Mouse (Mus musculus) embryonic facial prominence, embryonic 11.5 days (tissue): ENCODE measurements around the gene 4931440F15Rik. TPM values are rescaled to one million over a fixed set of nuclear protein-coding genes. Genes with fewer than 3 reads are reported as not detected.

ENCODE experiments used
- ATAC-seq: fragments of 200-750 bp; cut with Nextera tagmentation; replicated peaks from 2 replicates; pipeline ENCODE4 v1.8.0; 2017; ENCODE audit warnings: low read depth; ENCODE audit not compliant: insufficient number of reproducible peaks, low FRiP score, low TSS enrichment
- DNase-seq: peaks from one replicate; pipeline ENCODE4 v3.0.0-alpha.2; 2015; ENCODE audit warnings: low spot score
- H3K27ac ChIP-seq: fragments of 300-500 bp; sonication (generic); replicated peaks from 2 replicates; pipeline ENCODE4 v1.5.1; 2014; ENCODE audit warnings: mild to moderate bottlenecking, low read depth, low read length, control low read depth
- H3K27me3 ChIP-seq: fragments of 300-500 bp; sonication (generic); 2 replicates; pipeline ENCODE4 v1.6.1; 2014; ENCODE audit warnings: mild to moderate bottlenecking, low read length, moderate library complexity, mixed read lengths; ENCODE audit not compliant: control insufficient read depth, insufficient read depth
- H3K36me3 ChIP-seq: fragments of 300-500 bp; sonication (generic); replicated peaks from 2 replicates; pipeline ENCODE4 v1.6.1; 2014; ENCODE audit warnings: low read depth, mild to moderate bottlenecking, low read length, moderate library complexity, mixed read lengths; ENCODE audit not compliant: control insufficient read depth, insufficient read depth
- H3K4me1 ChIP-seq: fragments of 300-500 bp; sonication (generic); 2 replicates; pipeline ENCODE4 v1.6.1; 2014; ENCODE audit warnings: low read length, mixed read lengths; ENCODE audit not compliant: control insufficient read depth, insufficient read depth
- H3K4me2 ChIP-seq: fragments of 300-500 bp; sonication (generic); 2 replicates; pipeline ENCODE4 v1.6.1; 2014; ENCODE audit warnings: low read depth, mild to moderate bottlenecking, control low read depth, low read length, moderate library complexity
- H3K4me3 ChIP-seq: fragments of 300-500 bp; sonication (generic); 2 replicates; pipeline ENCODE4 v1.5.1; 2014; ENCODE audit warnings: low read depth, low read length, control low read depth
- H3K9ac ChIP-seq: fragments of 300-500 bp; sonication (generic); replicated peaks from 2 replicates; pipeline ENCODE4 v1.6.1; 2014; ENCODE audit warnings: mild to moderate bottlenecking, control low read depth, low read length
- H3K9me3 ChIP-seq: fragments of 300-500 bp; sonication (generic); replicated peaks from 2 replicates; pipeline ENCODE4 v1.6.1; 2016; ENCODE audit warnings: mild to moderate bottlenecking, low read length, inconsistent platforms, mixed read lengths; ENCODE audit not compliant: control insufficient read depth
- WGBS: fragments of 180-500 bp; shearing (Covaris S2); extraction: QIAGEN DNeasy Blood & Tissue Kit; methylation state at CpG from one replicate; pipeline ENCODE4 v1.1.7; 2014; 5-methylcytosine and 5-hydroxymethylcytosine counted together
- polyA plus RNA-seq: library from polyadenylated mRNA; unstranded; fragments of >200 nt; fragmentation: Nextera tagmentation; extraction: Ambion mirVana; gene quantifications from 2 replicates; pipeline ENCODE4 v1.2.1, GENCODE M21; 2014

The 4931440F15Rik gene
- polyA plus RNA-seq, 1 experiment from 2014 or later, result 0.06 TPM

DNA sequence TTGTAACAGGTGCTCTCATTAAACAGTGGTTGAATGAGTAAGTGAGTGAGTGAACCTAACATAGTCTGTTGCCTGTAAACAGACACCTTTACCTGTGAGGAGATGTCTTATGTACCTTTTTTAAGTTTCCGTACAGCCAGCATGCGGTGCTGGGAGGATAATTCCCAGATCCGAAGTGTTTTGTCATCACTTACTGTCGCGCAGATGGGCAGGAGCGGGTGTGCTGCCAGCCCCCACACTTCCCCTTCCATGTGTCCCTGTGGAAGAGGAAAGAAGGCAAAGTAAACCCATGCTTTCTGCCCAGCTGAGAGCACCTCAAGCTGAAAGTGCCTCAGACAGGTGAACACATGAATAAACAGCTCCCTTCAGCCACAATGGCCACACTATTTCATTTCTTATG lies 30.4 kb downstream of the 4931440F15Rik start:
- DNase-seq, result no peak
- Histone ChIP-seq H3K27ac (no peak overlapping the region), H3K9me3 (no peaks in the 10 kb centered on the region), H3K36me3 (no peaks in the 10 kb centered on the region), H3K4me2 (no peak overlapping the region), H3K4me1 (no peaks in the 10 kb centered on the region), H3K9ac (no peak overlapping the region), H3K4me3 (no peak overlapping the region), H3K27me3 (no peaks in the 10 kb centered on the region)
- no peak for ATAC-seq
- WGBS, result 94% methylated on average over 6 of the region's 6 CpGs

DNA sequence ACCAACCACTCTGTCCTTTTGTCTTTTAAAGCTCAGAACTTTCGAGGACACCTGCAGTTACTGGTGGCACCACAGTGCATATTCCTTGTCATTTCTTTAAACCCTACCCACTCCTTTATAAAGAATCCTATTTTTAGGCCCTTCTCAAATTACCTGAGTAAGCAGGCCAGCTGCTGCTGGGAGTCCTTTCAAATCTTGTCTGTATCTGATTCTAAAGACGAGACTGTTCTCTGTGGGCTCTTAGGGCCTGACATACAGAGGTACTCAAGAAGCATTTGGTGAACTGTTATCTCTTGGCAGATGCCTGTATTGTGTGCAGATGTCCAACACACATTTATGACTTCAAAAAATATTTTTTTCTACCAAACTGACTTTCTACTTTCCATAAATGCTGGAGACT lies 31.0 kb downstream of the 4931440F15Rik start:
- Histone ChIP-seq H3K27me3 (no peaks in the 10 kb centered on the region), H3K4me3 (no peak overlapping the region), H3K36me3 (no peaks in the 10 kb centered on the region), H3K9me3 (no peaks in the 10 kb centered on the region), H3K27ac (no peak overlapping the region), H3K4me2 (no peak overlapping the region), H3K4me1 (no peaks in the 10 kb centered on the region), H3K9ac (no peak overlapping the region)
- DNase-seq, result no peak
- ATAC-seq, result no peak
- 59% methylated on average over 2 of the region's 2 CpGs for WGBS

DNA sequence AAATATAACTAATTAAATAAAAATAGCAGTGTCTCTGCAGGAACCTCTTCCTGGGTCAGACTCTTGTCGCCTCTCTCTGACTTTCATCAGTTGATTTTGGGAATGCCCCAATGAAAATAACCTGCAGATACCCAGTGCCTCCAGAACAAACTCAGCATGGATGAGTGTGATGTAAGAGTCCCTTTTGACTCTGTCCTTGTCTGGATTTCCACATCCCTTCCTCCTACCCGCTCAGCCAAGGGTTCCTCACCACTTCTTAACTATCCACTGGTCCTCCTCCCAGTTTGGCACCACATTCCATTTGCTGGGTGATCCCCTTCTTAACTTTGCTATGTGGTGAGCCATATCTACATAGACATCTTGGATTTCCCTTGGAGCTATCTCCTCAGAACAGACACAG lies 34.7 kb downstream of the 4931440F15Rik start:
- no peaks in the 10 kb centered on the region for H3K27me3 ChIP-seq
- H3K9me3 ChIP-seq, result no peaks in the 10 kb centered on the region
- H3K9ac ChIP-seq, result no peak overlapping the region
- H3K27ac ChIP-seq, result no peak overlapping the region
- no peaks in the 10 kb centered on the region for H3K36me3 ChIP-seq
- no peaks in the 10 kb centered on the region for H3K4me1 ChIP-seq
- H3K4me3 ChIP-seq, result no peak overlapping the region
- DNase-seq (no peak), ATAC-seq (no peak)
- no peak overlapping the region for H3K4me2 ChIP-seq
- 90% methylated on average over 2 of the region's 2 CpGs for WGBS

DNA sequence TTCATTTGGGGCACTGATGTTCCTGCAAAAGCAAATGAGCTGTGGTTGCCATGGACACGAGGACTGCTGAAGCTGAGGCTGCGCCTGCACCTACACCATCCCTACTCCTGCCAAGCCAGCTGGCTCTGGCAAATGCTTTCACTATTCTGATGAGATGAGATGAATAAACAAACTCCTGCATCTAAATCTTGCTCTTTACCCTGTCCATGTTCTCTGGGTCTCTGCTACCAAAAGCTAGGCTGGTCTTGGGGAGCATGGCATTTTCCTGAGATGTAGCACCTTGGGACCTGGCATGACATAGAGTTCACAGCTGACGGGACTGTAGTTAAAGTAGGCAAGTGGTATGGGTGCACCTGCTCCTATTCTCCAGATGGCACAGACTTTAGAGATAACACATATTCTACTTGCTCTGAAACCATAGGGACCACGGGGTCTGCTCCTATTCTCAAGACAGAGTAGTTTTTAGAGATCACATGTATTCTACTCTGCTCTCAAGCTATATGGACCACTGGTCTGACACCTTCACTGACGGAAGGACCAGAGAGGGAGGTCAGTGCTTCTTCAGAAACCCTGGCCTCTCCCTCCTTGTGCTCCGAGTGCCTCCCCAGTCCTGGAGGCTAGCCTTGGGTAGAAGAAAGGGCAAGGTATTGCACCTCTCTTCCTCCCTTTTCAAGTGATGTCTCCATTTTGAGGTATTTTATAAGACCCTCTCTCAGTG lies 36.4 kb downstream of the 4931440F15Rik start:
- H3K9ac ChIP-seq, result no peak overlapping the region
- 77% methylated on average over 6 of the region's 6 CpGs for WGBS
- DNase-seq (no peak), ATAC-seq (no peak)
- no peaks in the 10 kb centered on the region for H3K27me3 ChIP-seq
- no peak overlapping the region for H3K4me3 ChIP-seq
- H3K4me1 ChIP-seq, result no peaks in the 10 kb centered on the region
- no peaks in the 10 kb centered on the region for H3K9me3 ChIP-seq
- H3K36me3 ChIP-seq, result no peaks in the 10 kb centered on the region
- H3K4me2 ChIP-seq, result no peak overlapping the region
- H3K27ac ChIP-seq, result no peak overlapping the region

DNA sequence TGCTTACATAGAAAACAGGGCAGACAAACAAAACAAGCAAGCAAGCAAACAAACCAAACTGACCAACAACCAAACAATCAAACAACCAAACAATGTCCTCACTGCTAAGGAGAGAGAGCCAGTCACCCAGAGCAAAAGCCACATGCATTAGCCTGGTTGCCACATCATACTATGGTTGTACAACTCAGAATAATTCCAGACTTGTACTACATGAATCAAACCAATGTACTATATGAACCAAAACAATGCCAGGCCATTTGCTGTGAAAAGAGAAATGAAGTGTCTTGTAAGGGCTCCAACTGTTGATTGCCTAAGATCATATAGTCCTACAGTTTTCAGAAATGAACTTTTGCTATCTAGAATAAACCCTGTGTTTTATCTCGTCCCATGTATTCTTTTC lies 37.0 kb downstream of the 4931440F15Rik start:
- 68% methylated on average over 1 of the region's 1 CpGs for WGBS
- Histone ChIP-seq H3K27ac (no peak overlapping the region), H3K9ac (no peak overlapping the region), H3K4me3 (no peak overlapping the region), H3K27me3 (no peaks in the 10 kb centered on the region), H3K4me2 (no peak overlapping the region), H3K36me3 (no peaks in the 10 kb centered on the region), H3K4me1 (no peaks in the 10 kb centered on the region), H3K9me3 (no peaks in the 10 kb centered on the region)
- no peak for DNase-seq
- no peak for ATAC-seq

GRCm38 (mm10) chr11:29787473-29787872 lies 38.0 kb downstream of the 4931440F15Rik start:
- H3K4me1 ChIP-seq, result no peaks in the 10 kb centered on the region
- no peaks in the 10 kb centered on the region for H3K36me3 ChIP-seq
- no peak overlapping the region for H3K9ac ChIP-seq
- H3K4me3 ChIP-seq, result no peak overlapping the region
- DNase-seq, result peak; percentile 33
- no peak overlapping the region for H3K27ac ChIP-seq
- no peak overlapping the region for H3K4me2 ChIP-seq
- ATAC-seq, result no peak
- no peaks in the 10 kb centered on the region for H3K27me3 ChIP-seq
- no peaks in the 10 kb centered on the region for H3K9me3 ChIP-seq
- 12% methylated on average over 5 of the region's 5 CpGs for WGBS

DNA sequence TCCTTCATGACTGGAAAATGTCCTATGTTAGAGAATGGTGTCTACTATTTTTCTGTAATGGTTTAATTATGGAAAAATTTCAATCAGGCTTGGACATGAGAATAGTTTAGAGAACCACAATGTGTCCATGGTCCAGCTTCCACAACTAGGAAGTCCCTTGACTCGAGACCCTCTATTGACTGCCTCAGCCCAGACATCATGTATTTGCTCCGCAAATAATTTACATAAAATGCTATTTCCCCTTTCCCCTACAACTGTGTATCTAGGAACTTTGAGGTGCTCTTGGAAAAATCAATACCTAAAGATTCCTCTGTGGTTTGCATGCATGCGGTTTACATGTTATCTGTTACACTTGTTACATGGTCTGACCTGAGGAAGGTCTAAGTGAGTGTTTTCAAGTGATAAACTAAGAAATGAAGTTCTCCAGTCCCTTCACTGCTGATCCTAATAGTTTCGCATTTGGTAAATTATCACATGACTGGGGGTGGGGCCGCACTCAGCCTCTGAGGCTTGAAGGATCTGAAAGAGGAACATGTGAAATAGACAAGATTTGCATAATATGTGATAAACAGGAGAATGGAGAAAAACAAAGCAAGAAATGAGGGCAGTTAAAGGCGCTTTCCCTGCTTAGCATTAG lies 38.8 kb downstream of the 4931440F15Rik start:
- no peaks in the 10 kb centered on the region for H3K27me3 ChIP-seq
- ATAC-seq, result no peak
- H3K4me1 ChIP-seq, result no peaks in the 10 kb centered on the region
- H3K36me3 ChIP-seq, result no peaks in the 10 kb centered on the region
- no peak overlapping the region for H3K4me2 ChIP-seq
- no peak overlapping the region for H3K4me3 ChIP-seq
- no peak overlapping the region for H3K9ac ChIP-seq
- 87% methylated on average over 6 of the region's 6 CpGs for WGBS
- H3K27ac ChIP-seq, result no peak overlapping the region
- H3K9me3 ChIP-seq, result no peaks in the 10 kb centered on the region
- no peak for DNase-seq

- ATAC-seq, result no peak
- Histone ChIP-seq H3K4me3 (no peak overlapping the region), H3K27ac (no peak overlapping the region)
These were observed 46.0 kb downstream of the 4931440F15Rik start for GRCm38 (mm10) chr11:29779409-29780026.

More at GRCm38 (mm10) chr11:29779409-29780026, 46.0 kb downstream of the 4931440F15Rik start:
- Histone ChIP-seq H3K27me3 (no peaks in the 10 kb centered on the region), H3K9ac (no peak overlapping the region), H3K4me2 (no peak overlapping the region), H3K9me3 (no peaks in the 10 kb centered on the region), H3K4me1 (no peaks in the 10 kb centered on the region), H3K36me3 (no peaks in the 10 kb centered on the region)
- no peak for DNase-seq
- 40% methylated on average over 2 of the region's 2 CpGs for WGBS
